Mouse (Mus musculus) naive thymus-derived CD4-positive, alpha-beta T cell, adult 2 months (primary cell): ENCODE data around the gene Nkapl.

Source experiments
- DNase-seq: peaks from one replicate; pipeline ENCODE4 v3.0.0-alpha.2; 2011; ENCODE audit warnings: low read depth

Nkapl gene

GRCm38 (mm10) chr13:21427631-21428030, 40.7 kb downstream of the Nkapl start:
- no peak for DNase-seq

- DNase-seq = no peak
Measured at GRCm38 (mm10) chr13:21423301-21423700, 45.0 kb downstream of the Nkapl start.

DNA sequence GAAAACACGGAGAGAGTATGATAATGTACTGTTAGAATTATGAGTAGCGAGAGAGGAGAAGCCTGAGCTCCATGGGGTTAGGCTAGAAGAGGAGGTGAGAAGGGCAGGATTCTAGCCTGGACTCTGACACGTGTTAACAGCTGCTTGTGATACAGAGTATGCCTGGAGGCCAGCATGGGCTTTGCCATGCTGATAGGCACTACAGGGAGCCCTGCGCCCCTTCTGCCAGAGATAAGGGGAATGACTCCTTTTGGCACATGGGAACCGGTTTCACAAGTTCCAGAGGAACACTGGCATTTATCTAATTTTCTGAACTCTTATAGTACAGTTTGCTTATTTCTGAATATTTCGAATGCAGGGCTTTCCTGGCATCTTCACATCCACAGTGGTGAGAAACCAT, 49.4 kb downstream of the Nkapl start:
- DNase-seq = no peak

GRCm38 (mm10) chr13:21417298-21418010, 50.9 kb downstream of the Nkapl start:
- DNase-seq = no peak
